Mouse (Mus musculus) cerebellum, adult 9-10 months (tissue): ENCODE measurements around the gene Cenpa.
"Not testable (repeated sequence)": the region's sequence is repeated elsewhere in the genome, so short reads cannot be mapped to it uniquely, and the experiment has no call there.

Source experiments
- DNase-seq: peaks from one replicate; pipeline ENCODE4 v3.0.0; 2022

The Cenpa gene

GRCm38 (mm10) chr5:30682967-30683600, 16.5 kb downstream of the Cenpa start:
- DNase-seq = no peak

GRCm38 (mm10) chr5:30683993-30684392, 17.4 kb downstream of the Cenpa start:
- no peak for DNase-seq

DNA sequence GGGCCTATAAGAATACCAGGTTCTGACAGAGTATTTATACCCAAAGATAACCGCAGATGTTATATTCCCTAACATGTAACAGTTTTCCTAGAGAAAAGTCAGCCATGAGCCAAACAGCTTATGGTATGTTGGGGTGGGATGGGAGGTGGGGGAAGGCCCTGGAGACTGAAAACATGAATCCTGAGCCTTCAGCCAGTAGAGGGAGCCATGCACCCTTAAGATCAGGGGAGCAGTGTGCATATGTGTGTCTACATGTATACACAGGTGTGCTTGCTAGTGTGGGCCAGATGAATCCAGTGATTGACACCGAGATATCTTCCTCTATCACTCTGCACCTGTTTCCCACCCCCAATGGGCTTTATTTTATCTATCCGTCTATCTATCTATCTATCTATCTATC, 20.2 kb downstream of the Cenpa start:
- DNase-seq = no peak

DNA sequence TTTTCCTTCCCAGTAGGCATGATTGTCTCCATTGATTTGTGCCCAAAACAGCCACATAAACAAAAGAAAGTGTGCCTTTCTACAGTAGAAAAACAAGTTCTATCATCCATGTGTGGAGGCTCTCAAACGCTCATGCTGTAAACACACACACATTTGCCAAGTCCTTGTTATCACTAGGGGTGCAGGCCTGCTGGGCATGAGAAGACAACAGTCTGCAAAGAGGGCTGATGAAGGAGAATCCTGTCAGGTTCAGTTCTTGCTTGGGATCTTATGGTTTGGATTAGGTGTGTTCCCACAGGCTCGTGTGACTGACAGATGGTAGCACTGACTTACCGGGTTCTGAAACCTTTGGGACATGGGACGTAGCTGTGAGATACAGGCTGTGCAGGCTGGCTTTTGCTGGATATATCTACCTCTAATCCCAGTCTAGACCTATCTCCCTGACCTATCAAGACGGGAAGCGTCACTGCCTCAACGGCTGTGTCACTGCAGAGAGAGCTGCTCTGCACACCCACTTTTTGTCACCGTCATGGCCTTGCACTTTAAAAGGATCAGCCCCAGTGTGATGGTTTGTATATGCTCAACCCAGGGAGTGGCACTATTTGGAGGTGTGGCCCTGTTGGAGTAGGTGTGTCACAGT, 33.9 kb downstream of the Cenpa start:
- no peak for DNase-seq

DNA sequence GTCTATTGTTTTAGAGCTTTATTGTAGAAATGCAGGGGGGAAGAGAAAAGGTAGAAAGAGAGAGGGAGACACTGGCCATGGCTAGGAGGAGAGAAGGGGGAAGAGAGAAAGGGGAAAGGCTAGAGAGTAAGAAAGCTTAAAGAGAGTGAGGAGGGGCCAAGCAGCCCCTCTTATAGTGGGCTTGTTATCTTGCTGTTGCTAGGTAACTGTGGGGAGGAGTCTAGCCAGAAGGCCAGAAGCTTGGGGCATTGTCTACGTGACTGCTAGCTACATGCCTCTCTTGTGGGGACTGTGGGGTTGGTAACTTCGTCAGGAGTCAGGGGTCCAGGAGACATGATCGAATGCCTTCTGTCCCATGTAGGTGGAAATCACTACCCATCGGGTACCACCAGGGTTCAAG, 34.8 kb downstream of the Cenpa start:
- DNase-seq = not testable (repeated sequence)

DNA sequence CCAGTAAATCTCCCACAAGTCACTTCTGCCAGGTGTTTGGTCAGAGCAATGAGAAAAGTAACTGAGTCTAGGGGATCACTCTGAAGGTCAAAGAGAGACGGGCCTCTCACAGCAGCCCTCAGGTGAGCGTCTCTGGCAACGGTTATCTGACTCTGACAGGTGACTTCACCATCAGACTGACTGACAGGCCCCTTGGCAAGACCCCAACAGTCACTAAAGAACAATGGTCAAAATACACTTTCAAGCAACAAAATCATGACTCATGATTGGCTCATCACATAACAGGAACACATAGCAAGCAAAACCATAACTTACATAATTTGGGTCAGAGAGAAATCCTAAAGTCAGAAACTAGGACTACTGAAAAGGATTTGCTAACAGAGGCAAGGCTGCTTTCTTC, 35.3 kb downstream of the Cenpa start:
- DNase-seq = no peak

GRCm38 (mm10) chr5:30709744-30710383, 43.3 kb downstream of the Cenpa start:
- DNase-seq = peak; percentile 89

DNA sequence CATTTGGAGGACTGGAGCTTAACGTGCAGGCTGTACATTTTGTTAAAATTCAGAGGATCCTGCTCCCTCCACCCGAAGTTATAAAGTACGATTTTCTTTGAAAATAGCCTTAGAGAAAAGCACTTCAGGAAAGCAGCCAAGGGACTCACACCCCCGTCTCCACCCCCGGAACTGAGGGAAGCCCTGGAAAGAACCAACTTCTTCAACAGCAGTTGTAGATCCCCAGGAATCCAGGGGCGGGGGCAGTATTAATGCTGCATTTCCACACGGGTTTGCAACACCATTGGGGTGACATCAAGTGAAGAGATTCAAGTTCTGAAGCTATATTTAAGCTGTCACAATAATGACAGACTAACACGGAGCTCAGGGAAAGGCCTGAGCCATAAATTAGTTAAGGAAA, 43.9 kb downstream of the Cenpa start:
- DNase-seq = peak; percentile 56

DNA sequence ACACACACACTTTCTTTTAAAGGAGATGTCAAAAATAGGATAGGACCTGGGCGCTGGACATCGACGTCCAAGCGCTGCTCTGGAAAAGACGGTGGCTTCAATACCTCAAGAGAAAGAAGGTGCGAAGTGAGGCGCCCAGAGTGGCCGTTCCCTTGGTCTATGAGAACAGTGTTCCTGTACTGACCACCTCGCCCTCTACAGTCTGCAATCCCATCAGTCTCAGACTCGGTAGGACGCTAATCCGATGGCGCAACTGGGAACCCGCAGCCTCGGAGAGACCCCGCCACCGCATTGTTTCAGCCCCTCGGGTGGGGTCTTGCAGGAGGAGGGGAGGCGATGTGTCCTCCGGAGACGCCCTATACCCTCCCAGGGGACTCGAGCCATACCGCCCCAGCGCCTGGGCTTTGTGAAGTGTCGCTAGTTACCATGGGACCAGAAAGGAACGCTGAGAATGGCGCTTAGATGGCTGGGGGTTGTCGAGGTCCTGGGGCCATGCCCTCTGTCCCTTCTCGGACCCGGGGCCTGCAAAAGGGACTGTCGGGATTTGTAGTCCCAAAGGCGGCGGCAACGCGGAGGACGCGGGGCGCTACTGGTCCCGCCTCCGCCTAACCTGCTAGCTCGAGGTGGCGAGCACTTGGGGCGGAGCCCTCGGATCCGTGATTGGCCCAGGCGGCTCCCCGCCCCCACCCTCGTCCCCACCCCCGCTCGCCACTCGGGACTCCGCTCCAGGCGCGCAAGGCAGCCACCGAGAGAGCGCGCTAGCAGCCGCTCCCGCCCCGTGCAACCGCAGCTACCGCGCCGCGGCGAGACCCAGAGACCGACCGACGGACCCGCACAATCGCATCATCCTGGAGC, 44.8 kb downstream of the Cenpa start, which contains the start of gene Dpysl5:
Gene Dpysl5, plus strand, starts transcription at position 418 of the 855 bp plus-strand sequence.
- peak; percentile 95 for DNase-seq

GRCm38 (mm10) chr5:30712002-30712390, 45.4 kb downstream of the Cenpa start:
- no peak for DNase-seq

DNA sequence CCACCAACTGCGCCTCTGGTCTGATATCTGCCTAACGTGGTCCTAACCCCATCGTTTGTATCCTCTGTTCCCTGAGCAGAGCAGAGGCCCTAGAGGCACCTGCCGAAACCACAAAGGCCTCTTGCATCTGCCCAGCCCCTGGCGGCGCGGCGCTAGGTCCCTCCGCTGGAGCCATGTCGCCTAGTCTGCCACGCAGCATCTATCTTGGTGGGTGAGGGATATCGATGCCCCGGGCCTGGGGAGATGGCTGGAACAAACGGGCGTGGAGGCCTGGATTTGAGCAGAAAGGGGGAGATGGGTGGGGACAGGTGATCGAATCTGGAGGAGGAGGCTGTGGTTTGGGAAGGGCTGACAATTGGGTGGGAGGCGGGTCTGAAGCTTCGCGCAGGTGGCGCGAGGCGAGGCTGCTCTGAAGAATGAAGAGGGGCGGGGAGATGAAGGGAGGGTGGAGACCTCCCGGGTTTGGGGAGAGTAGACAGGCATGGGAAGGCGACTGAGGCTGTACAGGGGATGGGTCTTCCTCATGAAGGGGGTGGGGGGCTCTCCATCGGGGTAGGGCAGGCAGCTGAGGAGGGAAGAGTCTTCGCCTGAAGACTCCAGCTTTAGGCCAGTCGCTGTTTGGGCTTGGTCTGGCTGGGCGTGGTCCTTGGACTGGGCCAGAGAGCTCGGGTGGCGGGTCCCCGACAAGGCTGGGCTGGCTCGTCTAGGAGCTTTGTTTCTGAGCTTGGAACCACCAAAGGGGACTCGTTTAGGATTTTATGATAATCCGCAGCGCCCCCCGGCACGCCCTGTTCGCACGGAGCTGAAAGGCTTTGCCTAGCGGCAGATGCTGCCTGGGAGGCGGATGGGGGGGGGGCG, 46.1 kb downstream of the Cenpa start:
- DNase-seq = peak; percentile 47

DNA sequence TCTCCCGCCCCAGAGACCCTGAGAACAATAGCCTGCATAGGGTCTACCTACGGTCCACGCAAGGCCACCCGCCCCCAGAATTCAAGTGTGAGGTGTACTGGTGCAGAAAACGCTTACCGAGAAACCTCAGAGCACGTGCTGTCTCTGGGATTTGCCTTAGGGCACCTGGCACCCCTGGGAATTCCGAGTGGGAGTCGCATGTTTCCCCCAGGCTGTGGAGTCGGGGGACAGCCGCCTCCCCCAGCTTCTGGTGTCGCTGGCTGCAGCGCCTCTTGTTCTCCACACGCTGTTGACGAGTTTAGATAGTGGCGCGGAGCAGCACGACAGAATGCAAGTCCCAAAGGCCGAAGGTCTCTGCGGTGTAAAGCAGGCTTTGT, 46.7 kb downstream of the Cenpa start:
- DNase-seq = peak; percentile 35

DNA sequence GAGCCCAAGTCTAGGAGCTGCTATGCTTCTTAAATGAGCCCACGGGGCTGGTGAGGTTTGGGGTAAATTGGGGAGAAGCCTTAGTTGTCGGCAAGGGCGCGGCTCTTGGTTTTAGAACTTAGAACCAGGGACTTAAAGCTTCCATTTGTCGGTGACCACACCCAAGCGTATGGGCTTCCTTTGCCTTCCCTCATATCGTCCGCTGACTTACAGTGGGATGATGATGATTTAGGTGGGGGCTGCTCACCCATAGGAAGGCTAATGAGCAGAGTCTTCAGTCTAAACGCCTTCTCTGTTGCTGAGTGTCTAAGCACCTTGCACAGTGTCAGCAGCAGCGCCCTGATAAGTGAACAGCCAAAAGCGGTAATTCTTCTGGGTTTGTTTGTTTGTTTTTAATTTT, 47.1 kb downstream of the Cenpa start:
- no peak for DNase-seq

DNA sequence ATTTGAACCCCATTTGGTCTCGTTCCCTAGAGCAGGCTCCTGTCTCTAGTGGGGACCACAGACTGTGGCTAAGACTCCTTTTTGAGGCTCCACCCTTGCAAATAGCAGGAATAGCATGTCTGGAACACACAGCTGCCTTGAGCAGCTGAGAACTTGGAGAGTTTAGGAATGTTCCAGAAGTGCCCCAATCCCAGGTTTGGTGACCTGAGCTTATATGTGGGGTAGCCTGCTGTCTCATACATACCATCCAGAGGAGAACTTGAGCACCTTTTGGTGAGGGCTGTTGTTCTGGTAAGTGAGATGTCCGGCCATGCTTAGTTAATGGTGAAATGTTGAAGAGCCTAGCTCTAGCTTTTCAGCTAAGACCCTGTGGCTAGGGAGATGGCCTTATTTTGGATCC, 49.7 kb downstream of the Cenpa start:
- no peak for DNase-seq

GRCm38 (mm10) chr5:30717506-30717905, 50.9 kb downstream of the Cenpa start:
- no peak for DNase-seq

DNA sequence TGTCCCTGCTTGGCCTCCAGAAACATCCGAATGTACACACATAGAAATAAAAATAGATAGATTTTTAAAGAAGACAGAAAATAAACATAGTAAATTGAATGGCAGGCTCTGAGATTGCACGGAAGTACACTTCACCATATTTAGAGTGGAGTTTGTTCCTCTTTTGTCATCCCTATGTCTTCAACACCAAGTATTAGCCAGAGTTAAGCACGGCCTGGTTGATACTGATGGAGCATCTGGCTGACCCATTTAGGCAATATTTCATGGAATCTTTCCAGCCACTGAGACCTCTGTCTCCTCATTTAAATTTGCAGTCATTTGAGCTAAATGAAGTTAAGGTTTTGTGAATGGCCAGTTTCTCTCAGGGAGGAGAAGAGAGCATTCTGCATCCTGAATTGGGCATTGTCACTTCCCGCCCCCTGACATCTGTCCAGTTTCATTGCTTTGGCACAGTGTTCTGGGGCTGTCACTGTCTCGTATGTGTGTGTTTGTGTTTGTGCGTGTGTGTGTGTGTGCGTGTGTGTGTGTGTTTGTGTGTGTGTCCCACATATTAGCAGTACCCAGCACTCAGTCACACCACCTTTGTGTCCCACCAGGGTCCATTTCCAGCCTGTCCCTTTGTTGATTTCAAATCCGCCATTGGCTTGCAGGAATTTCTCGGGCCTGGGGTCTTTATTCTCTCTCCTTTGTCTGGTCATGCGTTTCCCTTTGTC, 51.6 kb downstream of the Cenpa start:
- DNase-seq = no peak

- DNase-seq = no peak
Measured at GRCm38 (mm10) chr5:30721935-30722334, 55.4 kb downstream of the Cenpa start.
